Comparison of ENCODE assay signal across 8 mouse cellular contexts in the genomic region with DNA sequence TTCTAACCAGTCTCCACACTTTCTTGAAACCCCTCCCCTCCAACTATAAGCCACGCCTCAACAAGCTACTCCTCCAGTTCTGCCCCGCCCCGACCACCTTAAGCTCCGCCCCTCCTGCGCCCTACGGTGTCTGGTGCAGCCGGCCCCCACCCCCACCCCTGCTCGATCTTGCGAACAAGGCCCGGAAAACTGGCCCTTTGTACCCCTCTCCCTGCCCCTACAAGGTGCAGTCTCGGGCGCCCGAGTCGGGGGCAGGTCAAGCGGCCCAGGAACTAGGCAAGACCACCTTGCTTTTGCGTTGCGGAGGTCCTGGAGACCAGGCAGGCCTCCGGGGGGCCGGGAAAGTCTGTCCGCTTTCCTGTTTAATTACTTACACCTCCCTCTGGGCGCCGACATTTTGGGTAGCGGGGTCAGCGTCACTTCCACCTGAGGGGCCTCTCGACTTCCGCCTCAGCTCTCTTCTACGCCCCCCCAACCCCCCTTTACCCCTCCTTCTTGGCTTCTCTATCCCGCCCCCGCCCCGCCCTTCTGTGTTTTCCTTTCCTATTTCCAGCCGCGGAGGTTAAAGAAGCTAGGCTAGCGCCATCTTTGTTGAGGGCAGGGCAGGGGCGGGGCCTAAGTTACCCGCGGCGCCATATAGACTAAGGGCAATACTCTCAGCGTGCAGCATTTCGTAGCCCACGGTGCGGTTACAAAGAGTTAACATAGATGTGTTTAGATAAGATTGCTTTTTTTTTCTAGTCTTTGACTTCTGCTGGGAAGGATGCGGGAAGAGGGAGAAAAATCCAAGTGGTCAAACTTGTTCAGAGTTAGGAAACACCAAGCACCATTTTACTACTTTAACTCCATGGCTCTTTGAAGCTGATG. TPM values are rescaled to one million over a fixed set of nuclear protein-coding genes. Genes with fewer than 3 reads are reported as not detected.
DNase-seq lines count a peak whose midpoint lies in the region; ATAC-seq lines count a peak whose summit lies in the region.

Gene Zfp524 (plus strand): TSS at position 165 of the 867 bp plus-strand sequence.
Gene Fiz1 (minus strand): TSS at position 447 of the 867 bp plus-strand sequence.

- H3K27ac ChIP-seq in hindbrain, embryonic 15.5 days (replicated peaks): peak within 1 kb of the TSS; percentile 99

- peaks cover 8% of the 10 kb centered on the region for H3K4me1 ChIP-seq in hindbrain, embryonic 15.5 days (replicated peaks)

- no peaks in the 10 kb centered on the region for H3K9me3 ChIP-seq in hindbrain, embryonic 15.5 days

- peaks cover 32% of the 10 kb centered on the region for H3K36me3 ChIP-seq in hindbrain, embryonic 15.5 days

- H3K27me3 ChIP-seq in hindbrain, embryonic 15.5 days: no peaks in the 10 kb centered on the region

- ATAC-seq in hindbrain, embryonic 15.5 days (ENCODE audit: low FRiP score, low read depth): peak; percentile 83

- under 1% methylated on average over 41 of the region's 42 CpGs for WGBS in hindbrain, embryonic 15.5 days

- peak within 1 kb of the TSS; percentile 87 for H3K4me3 ChIP-seq in hindbrain, embryonic 15.5 days

- H3K4me2 ChIP-seq in hindbrain, embryonic 15.5 days: peak within 1 kb of the TSS; percentile 64

- DNase-seq in R1 (ENCODE audit: low read depth, low spot score): peak; percentile 98
- peak; percentile 95 to 98 for DNase-seq in cerebellum, postnatal 36 days
- peak; percentile 95 to 98 for DNase-seq in frontal cortex, postnatal 36 days (ENCODE audit: low spot score in 2 of 2)
- DNase-seq in left cerebral cortex, adult 11 months (ENCODE audit: low spot score): peak; percentile 96
- peak; percentile 97 to 98 for DNase-seq in lung, postnatal 4 days
- DNase-seq in retina, postnatal 7 days (ENCODE audit: low read depth, low spot score): peak; percentile 98
- DNase-seq in urinary bladder, adult 2 months (ENCODE audit: low spot score): peak; percentile 82

- H3K9ac ChIP-seq in hindbrain, embryonic 15.5 days: peak within 1 kb of the TSS; percentile 76

RNA-seq across cellular contexts. Expression of gene Zfp524, which starts in this region (rescaled TPM):
- polyA plus RNA-seq in hindbrain, embryonic 15.5 days (2015; fragmentation: Nextera tagmentation; extraction: Ambion mirVana): 8.1 and 9.2 TPM in 2 replicates
- 25.1 and 25.4 TPM in 2 replicates for polyA plus RNA-seq in urinary bladder, adult 2 months (2012; rRNA removed)

RNA-seq across cellular contexts. Expression of gene Fiz1, which starts in this region (rescaled TPM):
- 41.9 and 44.6 TPM in 2 replicates for polyA plus RNA-seq in hindbrain, embryonic 15.5 days (2015; fragmentation: Nextera tagmentation; extraction: Ambion mirVana)
- polyA plus RNA-seq in urinary bladder, adult 2 months (2012; rRNA removed): 19.5 and 22.8 TPM in 2 replicates

Comparison
In these comparisons a context has a peak if more than half of its experiments do, and no peak if none do; other contexts are left out.
1. Peak in every context shown above with its lines: DNase-seq, ATAC-seq, H3K4me3 ChIP-seq and H3K27ac ChIP-seq.